Mouse (Mus musculus): ENCODE data around the gene Dnajc6. TPM values are rescaled to one million over a fixed set of nuclear protein-coding genes. Genes with fewer than 3 reads are reported as not detected.

The Dnajc6 gene
- total RNA-seq (2021), result under 1 TPM; 0.42 to 0.56 TPM

GRCm38 (mm10) chr4:101496534-101497237 is at the start of gene Dnajc6:
Gene Dnajc6, plus strand, starts transcription at chr4:101496648.
- DNase-seq (ENCODE audit: low spot score), result no peak
- intact Hi-C loops (cut with DNase I), result no loop called here

- no peak for DNase-seq (ENCODE audit: low spot score)
- intact Hi-C loops (cut with DNase I), result no loop called here
These were observed 47.7 kb upstream of the Dnajc6 start for GRCm38 (mm10) chr4:101448701-101449100.

GRCm38 (mm10) chr4:101449344-101449743 is 47.1 kb upstream of the Dnajc6 start:
- intact Hi-C loops (cut with DNase I), result no loop called here
- DNase-seq (ENCODE audit: low spot score), result no peak

GRCm38 (mm10) chr4:101450150-101450780 is 46.2 kb upstream of the Dnajc6 start:
- intact Hi-C loops (cut with DNase I), result no loop called here
- DNase-seq (ENCODE audit: low spot score), result peak; percentile 14

GRCm38 (mm10) chr4:101451089-101451488 is 45.4 kb upstream of the Dnajc6 start:
- intact Hi-C loops (cut with DNase I), result no loop called here
- DNase-seq (ENCODE audit: low spot score), result no peak

- no peak for DNase-seq (ENCODE audit: low spot score)
- intact Hi-C loops (cut with DNase I), result no loop called here
These were observed 43.6 kb upstream of the Dnajc6 start for GRCm38 (mm10) chr4:101452829-101453228.

- DNase-seq (ENCODE audit: low spot score), result no peak
- intact Hi-C loops (cut with DNase I), result loop anchor here (5.0 kb wide), 1 partner anchor 290 kb away; no protein-coding TSS in a partner anchor
These were observed 39.3 kb upstream of the Dnajc6 start for GRCm38 (mm10) chr4:101457176-101457575.

GRCm38 (mm10) chr4:101458341-101458740 is 38.1 kb upstream of the Dnajc6 start:
- intact Hi-C loops (cut with DNase I), result loop anchor here (2.0 to 5.0 kb wide), 2 partner anchors 74 to 291 kb away; no protein-coding TSS in a partner anchor
- no peak for DNase-seq (ENCODE audit: low spot score)

- intact Hi-C loops (cut with DNase I), result loop anchor here (2.0 to 5.0 kb wide), 2 partner anchors 75 to 292 kb away; no protein-coding TSS in a partner anchor
These were observed 37.1 kb upstream of the Dnajc6 start for GRCm38 (mm10) chr4:101459358-101459757.

GRCm38 (mm10) chr4:101460114-101460513 is 36.3 kb upstream of the Dnajc6 start:
- DNase-seq (ENCODE audit: low spot score), result no peak
- intact Hi-C loops (cut with DNase I), result no loop called here

More at GRCm38 (mm10) chr4:101459358-101459757, 37.1 kb upstream of the Dnajc6 start:
- DNase-seq (ENCODE audit: low spot score), result no peak

- intact Hi-C loops (cut with DNase I), result no loop called here
- no peak for DNase-seq (ENCODE audit: low spot score)
These were observed 34.4 kb upstream of the Dnajc6 start for GRCm38 (mm10) chr4:101462065-101462464.

- DNase-seq (ENCODE audit: low spot score), result no peak
- intact Hi-C loops (cut with DNase I), result no loop called here
These were observed 30.2 kb upstream of the Dnajc6 start for GRCm38 (mm10) chr4:101466264-101466663.

GRCm38 (mm10) chr4:101469242-101469641 is 27.2 kb upstream of the Dnajc6 start:
- no peak for DNase-seq (ENCODE audit: low spot score)
- intact Hi-C loops (cut with DNase I), result no loop called here

- intact Hi-C loops (cut with DNase I), result loop anchor here (1.0 to 10.0 kb wide), 2 partner anchors 194 to 528 kb away; no protein-coding TSS in a partner anchor
- DNase-seq (ENCODE audit: low spot score), result no peak
These were observed 25.9 kb upstream of the Dnajc6 start for GRCm38 (mm10) chr4:101470543-101470942.

- intact Hi-C loops (cut with DNase I), result loop anchor here (10.0 kb wide), 1 partner anchor 192 kb away; no protein-coding TSS in a partner anchor
- no peak for DNase-seq (ENCODE audit: low spot score)
These were observed 23.7 kb upstream of the Dnajc6 start for GRCm38 (mm10) chr4:101472767-101473166.

GRCm38 (mm10) chr4:101490320-101490917 is 6.0 kb upstream of the Dnajc6 start:
- no peak for DNase-seq (ENCODE audit: low spot score)
- intact Hi-C loops (cut with DNase I), result no loop called here

- intact Hi-C loops (cut with DNase I), result no loop called here
- DNase-seq (ENCODE audit: low spot score), result no peak
These were observed 4.7 kb upstream of the Dnajc6 start for GRCm38 (mm10) chr4:101491704-101492103.

- no peak for DNase-seq (ENCODE audit: low spot score)
- intact Hi-C loops (cut with DNase I), result no loop called here
These were observed 2.7 kb upstream of the Dnajc6 start for GRCm38 (mm10) chr4:101493611-101494197.

- intact Hi-C loops (cut with DNase I), result no loop called here
- DNase-seq (ENCODE audit: low spot score), result no peak
These were observed 287 bp upstream of the Dnajc6 start for GRCm38 (mm10) chr4:101496188-101496533.

GRCm38 (mm10) chr4:101497336-101497735 is 888 bp downstream of the Dnajc6 start:
- DNase-seq (ENCODE audit: low spot score), result no peak
- intact Hi-C loops (cut with DNase I), result no loop called here
